Mouse (Mus musculus) left cerebral cortex, postnatal 14 days (tissue): ENCODE data around the gene Lyrm7. TPM values are rescaled to one million over a fixed set of nuclear protein-coding genes. Genes with fewer than 3 reads are reported as not detected.
"Not testable (repeated sequence)": the region's sequence is repeated elsewhere in the genome, so short reads cannot be mapped to it uniquely, and the experiment has no call there.

Experiments used
- DNase-seq, 2 experiments: peaks; one replicate each; pipeline ENCODE4 v3.0.0; 2021 to 2022; ENCODE audit warnings: low spot score in 2 of 2, mixed read lengths in 1 of 2
- intact Hi-C: fragments of 180-260 bp; cut with DNase I; formaldehyde crosslinking; loops from one replicate; pipeline ENCODE4 v1.15.1; 2025
- total RNA-seq, 2 experiments: library from RNA; stranded (reverse); gene quantifications; 2 replicates each; pipeline ENCODE4 v1.2.3; 2021

Lyrm7 gene
- total RNA-seq, 2 experiments from 2014 or later, result 19.5 to 25.9 TPM

GRCm38 (mm10) chr11:54861471-54862420, 1.0 kb upstream of the Lyrm7 start:
- DNase-seq, result no peak
- intact Hi-C loops, result loop anchor here (2.0 to 10.0 kb wide), 2 partner anchors 159 to 297 kb away; no protein-coding TSS in a partner anchor

GRCm38 (mm10) chr11:54859322-54860165, 1.2 kb downstream of the Lyrm7 start:
- no peak for DNase-seq
- intact Hi-C loops, result loop anchor here (1.0 to 10.0 kb wide), 2 partner anchors 72 to 295 kb away; partner anchors contain the start of gene Cdc42se2

- DNase-seq, intact Hi-C loops: not testable (repeated sequence)
These were observed 1.8 kb downstream of the Lyrm7 start for GRCm38 (mm10) chr11:54858880-54859279.

- intact Hi-C loops, result no loop called here
- DNase-seq, result no peak
These were observed 9.1 kb downstream of the Lyrm7 start for GRCm38 (mm10) chr11:54851656-54852055.

- no peak for DNase-seq
- intact Hi-C loops, result no loop called here
These were observed 10.6 kb downstream of the Lyrm7 start for GRCm38 (mm10) chr11:54849961-54850758.

GRCm38 (mm10) chr11:54845470-54846442, 15.0 kb downstream of the Lyrm7 start:
- intact Hi-C loops, result no loop called here
- DNase-seq, result peak in 1 of 2 experiments; percentile 45

- intact Hi-C loops, result no loop called here
These were observed 15.8 kb downstream of the Lyrm7 start for GRCm38 (mm10) chr11:54844959-54845358.

GRCm38 (mm10) chr11:54844424-54844823, 16.3 kb downstream of the Lyrm7 start:
- DNase-seq, result no peak
- intact Hi-C loops, result no loop called here

More at GRCm38 (mm10) chr11:54844959-54845358, 15.8 kb downstream of the Lyrm7 start:
- no peak for DNase-seq

GRCm38 (mm10) chr11:54840891-54841290, 19.8 kb downstream of the Lyrm7 start:
- peak in 1 of 2 experiments; percentile 37 for DNase-seq
- intact Hi-C loops, result no loop called here

- intact Hi-C loops, result no loop called here
- DNase-seq, result no peak
These were observed 21.0 kb downstream of the Lyrm7 start for GRCm38 (mm10) chr11:54839696-54840095.

- DNase-seq, result peak in 1 of 2 experiments; percentile 57
These were observed 24.6 kb downstream of the Lyrm7 start for GRCm38 (mm10) chr11:54836106-54836505.

GRCm38 (mm10) chr11:54834596-54834995, 26.1 kb downstream of the Lyrm7 start:
- no peak for DNase-seq
- intact Hi-C loops, result no loop called here

More at GRCm38 (mm10) chr11:54836106-54836505, 24.6 kb downstream of the Lyrm7 start:
- intact Hi-C loops, result no loop called here

GRCm38 (mm10) chr11:54833833-54834232, 26.9 kb downstream of the Lyrm7 start:
- intact Hi-C loops, result no loop called here
- DNase-seq, result peak; percentile 65 to 88

GRCm38 (mm10) chr11:54826819-54827218, 33.9 kb downstream of the Lyrm7 start:
- no peak for DNase-seq
- intact Hi-C loops, result no loop called here

- no peak for DNase-seq
- intact Hi-C loops, result no loop called here
These were observed 34.9 kb downstream of the Lyrm7 start for GRCm38 (mm10) chr11:54825774-54826173.

GRCm38 (mm10) chr11:54823467-54823866, 37.2 kb downstream of the Lyrm7 start:
- DNase-seq, result peak; percentile 39 to 73
- intact Hi-C loops, result no loop called here

- no peak for DNase-seq
- intact Hi-C loops, result no loop called here
These were observed 41.2 kb downstream of the Lyrm7 start for GRCm38 (mm10) chr11:54819489-54819888.

- intact Hi-C loops, result no loop called here
- no peak for DNase-seq
These were observed 43.3 kb downstream of the Lyrm7 start for GRCm38 (mm10) chr11:54817449-54817848.
